Mouse (Mus musculus): Measurements from ENCODE around the gene Atg13.

DNA sequence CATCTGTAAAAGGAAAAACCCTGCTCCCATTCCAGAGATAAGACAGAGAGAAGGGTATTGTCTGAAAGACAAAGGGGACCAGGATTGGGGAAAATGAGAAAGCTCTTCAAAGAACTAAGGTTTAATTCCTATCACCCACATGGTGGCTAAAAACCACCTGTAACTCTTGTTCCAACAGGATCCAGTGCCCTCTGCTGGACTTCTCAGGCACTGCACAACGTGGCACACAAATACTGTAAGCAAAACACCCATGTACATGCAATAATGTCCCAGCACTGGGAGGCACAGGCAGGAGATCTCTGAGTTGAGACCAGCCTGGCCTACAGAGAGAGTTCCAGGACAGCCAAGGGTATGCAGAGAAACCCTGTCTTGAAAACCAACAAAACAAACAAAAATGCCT lies 63.6 kb downstream of the Atg13 start:
- TF ChIP-seq GATA1 (IDR thresholded peaks at IDR 0.05; ENCODE audit: borderline replicate concordance, low read length) (no peak), FLI1 (IDR thresholded peaks at IDR 0.05; ENCODE audit: low read length) (no peak)
